Mouse (Mus musculus) embryonic stem cell, embryonic (primary cell): ENCODE data around the gene Lamc3.

Experiments
- CTCF ChIA-PET, 4 experiments: fragments of 300-600 bp in 2 of 4; fragments of 350-600 bp in 2 of 4; sonication (Branson Sonifier 250); formaldehyde crosslinking; loops; one replicate each; lab custom pipeline; 2022; ENCODE audit warnings: inconsistent platforms in 2 of 4; lab: Charles Lee
- POLR2A ChIA-PET, 4 experiments: fragments of 300-600 bp in 2 of 4; fragments of 350-600 bp in 2 of 4; sonication (Branson Sonifier 250); formaldehyde crosslinking; loops; one replicate each; lab custom pipeline; 2022; ENCODE audit warnings: antibody characterized with exemption in 4 of 4, inconsistent platforms in 1 of 4; lab: Charles Lee

Lamc3 gene

DNA sequence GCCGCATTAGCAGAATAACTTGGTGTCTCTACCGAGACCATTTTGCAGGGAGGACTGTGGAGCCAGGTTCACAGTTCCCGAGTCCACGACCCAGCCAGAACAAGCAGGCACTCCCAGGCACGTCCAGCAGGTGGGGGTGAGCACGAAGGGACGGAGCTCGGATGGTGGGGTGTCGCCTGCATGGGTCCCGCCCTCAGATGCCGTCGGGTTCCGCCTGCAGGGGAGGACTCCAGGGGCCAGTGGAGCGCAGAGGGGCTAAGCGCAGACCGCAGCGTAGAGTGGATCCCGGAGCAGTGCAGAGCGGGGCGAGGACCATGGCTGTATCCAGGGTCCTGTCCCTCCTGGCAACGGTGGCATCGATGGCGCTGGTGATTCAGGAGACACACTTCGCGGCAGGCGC, at the start of gene Lamc3:
Gene Lamc3, plus strand, starts transcription at position 262 of the 400 bp plus-strand sequence.
- CTCF ChIA-PET: interaction anchor here in 3 of 4 experiments (0.6 to 2.1 kb wide), 11 partner anchors 11 to 517 kb away, joined by 3 to 6 read pairs (median 3); no protein-coding TSS in a partner anchor
- POLR2A ChIA-PET: interaction anchor here in 2 of 4 experiments (0.6 to 1.0 kb wide), 2 partner anchors 37 to 199 kb away, joined by 3 to 5 read pairs; partner anchors contain the start of gene Abl1 (in 1 of the 2)

DNA sequence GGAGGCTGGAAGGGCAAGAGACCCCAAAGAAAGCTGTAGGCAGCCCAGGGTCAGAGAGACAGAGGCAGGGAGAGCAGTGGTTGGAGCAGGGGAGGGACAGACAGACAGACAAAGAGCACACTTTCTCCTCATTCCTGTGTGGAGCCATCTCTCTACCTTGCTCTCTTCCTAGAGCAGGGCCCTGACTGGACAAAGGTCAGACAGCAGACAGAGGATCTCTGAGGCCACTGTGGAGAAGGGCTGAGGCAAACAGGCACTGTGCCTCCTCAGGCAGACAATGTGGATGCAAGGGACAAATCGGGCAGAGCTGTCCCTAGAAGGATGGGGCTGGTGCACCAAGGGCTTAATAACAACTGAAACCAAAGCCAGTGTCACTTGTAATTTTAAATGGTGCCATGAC, 48.2 kb upstream of the Lamc3 start:
- CTCF ChIA-PET: interaction anchor here in 2 of 4 experiments (0.6 to 1.0 kb wide), 3 partner anchors 15 to 227 kb away, joined by 3 to 12 read pairs (median 3); no protein-coding TSS in a partner anchor

DNA sequence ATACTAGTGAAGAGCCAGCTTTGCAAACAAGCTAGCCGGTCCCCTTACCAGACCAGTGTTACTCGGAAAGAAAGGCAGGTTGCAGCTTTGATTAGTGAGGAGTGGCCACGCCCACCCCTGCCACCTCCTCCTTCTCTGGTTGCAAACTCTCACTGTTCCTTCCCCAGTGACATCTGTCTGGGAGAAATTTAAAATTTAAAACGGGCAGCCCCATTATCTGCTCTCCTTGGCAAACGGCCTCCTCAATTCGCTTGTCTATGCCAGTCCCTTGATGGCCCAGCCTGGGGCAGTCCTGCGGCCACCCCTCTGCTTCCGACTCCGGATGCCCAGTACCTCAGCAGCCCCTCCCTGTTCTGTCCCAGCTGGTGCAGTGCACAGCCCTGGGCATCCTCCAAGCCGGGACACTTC, 42.4 kb upstream of the Lamc3 start:
- CTCF ChIA-PET: no interaction called here
- POLR2A ChIA-PET: interaction anchor here in 1 of 4 experiments (1.2 kb wide), 1 partner anchor 12 kb away, joined by 3 read pairs; no protein-coding TSS in a partner anchor

More for the DNA sequence above, 48.2 kb upstream of the Lamc3 start:
- POLR2A ChIA-PET: no interaction called here

DNA sequence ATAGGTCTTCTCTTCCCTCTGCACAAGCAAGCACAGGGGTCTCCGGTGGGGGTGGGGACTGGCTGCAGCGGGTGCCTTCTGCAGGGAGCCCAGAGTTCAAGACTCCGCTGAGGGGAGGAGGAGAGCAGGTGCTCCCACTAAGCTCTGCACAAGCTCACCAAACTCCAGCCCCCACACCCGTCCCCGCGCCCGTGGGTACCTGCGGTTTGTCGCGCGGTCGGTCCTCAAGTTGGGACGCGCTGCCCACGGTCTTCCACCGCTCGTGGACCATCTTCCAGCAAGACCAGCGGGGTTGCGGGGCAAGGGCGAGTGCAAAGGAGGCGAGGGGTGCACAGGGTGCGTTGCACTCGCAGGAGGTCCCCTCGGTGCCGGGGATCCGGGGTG, 41.6 kb upstream of the Lamc3 start:
- CTCF ChIA-PET: interaction anchor here in 1 of 4 experiments (0.5 to 1.5 kb wide), 3 partner anchors 10 to 343 kb away, joined by 3 to 5 read pairs (median 4); no protein-coding TSS in a partner anchor
- POLR2A ChIA-PET: interaction anchor here in 1 of 4 experiments (1.2 kb wide), 1 partner anchor 13 kb away, joined by 3 read pairs; no protein-coding TSS in a partner anchor

DNA sequence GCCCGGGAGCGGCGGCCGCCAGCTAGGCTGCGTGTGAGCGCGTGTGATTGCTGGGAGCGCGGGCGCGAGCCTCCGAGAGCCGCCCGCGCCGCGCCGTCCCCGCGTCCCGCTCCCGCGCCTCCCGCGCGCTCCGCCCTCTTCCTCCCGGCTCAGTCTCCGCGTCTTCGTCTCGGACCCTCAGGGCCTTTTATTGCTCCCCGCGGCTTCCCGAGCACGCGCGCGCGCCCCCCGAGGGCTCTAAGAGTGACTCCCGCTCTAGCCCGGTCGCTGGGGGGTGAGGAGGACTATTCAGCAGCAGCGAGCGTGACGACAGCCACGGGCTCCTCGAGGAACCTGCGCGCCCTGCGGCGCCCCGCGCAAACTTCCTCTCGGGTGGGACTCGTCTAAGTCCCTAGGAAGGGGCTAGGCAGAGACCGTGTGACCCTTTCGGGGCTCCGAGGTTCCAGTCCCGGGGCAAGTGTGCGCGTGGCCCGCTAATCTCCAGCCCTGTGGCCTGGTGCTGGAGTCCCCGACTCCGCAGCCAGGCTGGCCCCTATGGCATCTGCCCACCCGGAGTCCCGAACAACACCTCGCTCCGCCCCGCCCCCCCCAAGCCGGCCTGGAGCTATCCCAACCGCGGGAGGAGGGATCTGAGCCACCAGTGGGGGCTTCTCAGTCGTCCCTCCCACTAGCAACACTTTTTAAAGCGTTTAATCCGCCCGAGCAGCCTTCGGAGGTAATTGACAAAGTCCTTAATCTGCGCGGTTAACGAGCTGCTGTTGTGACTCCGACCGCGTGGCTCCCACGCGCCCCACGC, 41.0 kb upstream of the Lamc3 start, which contains the start of gene Fibcd1:
Gene Fibcd1, minus strand, starts transcription at position 110 of the 796 bp plus-strand sequence.
- ChIA-PET POLR2A (interaction anchor here in 3 of 4 experiments (0.6 to 2.8 kb wide), 7 partner anchors 13 to 285 kb away, joined by 3 to 8 read pairs (median 3); no protein-coding TSS in a partner anchor), CTCF (interaction anchor here (0.5 to 2.6 kb wide), 14 partner anchors 9 to 344 kb away, joined by 3 to 9 read pairs (median 4); partner anchors contain the start of gene Abl1 (in 1 of the 4))

DNA sequence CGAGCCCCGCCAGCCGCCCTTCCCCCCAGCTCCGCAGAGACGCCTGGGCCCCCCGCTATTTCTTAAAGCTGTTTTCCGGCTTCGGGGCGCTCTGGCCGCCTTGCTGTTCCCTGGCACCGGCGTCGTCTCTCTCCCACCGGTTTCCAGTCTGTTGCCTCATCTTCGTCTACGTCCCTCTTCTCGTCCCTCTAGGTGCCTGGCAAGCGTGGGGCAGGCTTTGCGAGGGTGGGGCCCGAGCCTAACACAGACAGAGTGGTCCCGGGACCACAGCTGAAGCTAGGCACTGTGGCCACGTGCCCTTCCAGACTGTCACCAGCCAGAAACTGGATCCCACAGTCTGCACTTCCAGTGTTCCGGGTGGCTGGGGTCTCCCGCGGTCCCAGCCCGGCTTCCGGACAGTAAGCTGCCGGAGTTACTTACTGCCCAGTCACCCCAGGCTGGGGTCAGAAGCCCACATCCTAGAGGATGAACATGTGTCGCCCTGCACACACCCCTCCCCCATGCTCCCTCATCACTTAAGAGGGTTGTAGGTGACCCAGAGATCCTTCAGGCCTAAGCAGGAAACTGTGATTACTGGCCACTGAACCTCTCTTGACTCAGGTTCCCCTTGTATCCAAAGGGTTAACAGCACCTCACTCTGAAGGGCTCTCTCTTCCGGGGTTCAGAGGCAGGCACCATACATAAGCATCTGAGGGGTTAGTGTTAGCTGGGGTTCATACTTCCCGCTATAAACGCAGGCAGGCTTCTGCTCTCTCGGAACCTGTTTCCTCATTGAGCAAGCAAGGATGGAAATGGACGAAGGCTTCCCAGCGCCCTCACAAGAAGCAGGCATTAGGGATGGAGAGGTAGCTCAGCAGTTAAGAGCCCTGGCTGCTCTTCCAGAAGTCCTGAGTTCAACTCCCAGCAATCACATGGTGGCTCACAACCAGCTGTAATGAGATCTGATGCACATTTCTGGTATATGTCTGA, 40.1 kb upstream of the Lamc3 start:
- POLR2A ChIA-PET: interaction anchor here in 3 of 4 experiments (0.6 to 2.8 kb wide), 7 partner anchors 12 to 284 kb away, joined by 3 to 8 read pairs (median 3); no protein-coding TSS in a partner anchor
- CTCF ChIA-PET: interaction anchor here (0.6 to 2.6 kb wide), 22 partner anchors 11 to 253 kb away, joined by 3 to 13 read pairs (median 4); partner anchors contain the start of gene Abl1 (in 1 of the 4)

DNA sequence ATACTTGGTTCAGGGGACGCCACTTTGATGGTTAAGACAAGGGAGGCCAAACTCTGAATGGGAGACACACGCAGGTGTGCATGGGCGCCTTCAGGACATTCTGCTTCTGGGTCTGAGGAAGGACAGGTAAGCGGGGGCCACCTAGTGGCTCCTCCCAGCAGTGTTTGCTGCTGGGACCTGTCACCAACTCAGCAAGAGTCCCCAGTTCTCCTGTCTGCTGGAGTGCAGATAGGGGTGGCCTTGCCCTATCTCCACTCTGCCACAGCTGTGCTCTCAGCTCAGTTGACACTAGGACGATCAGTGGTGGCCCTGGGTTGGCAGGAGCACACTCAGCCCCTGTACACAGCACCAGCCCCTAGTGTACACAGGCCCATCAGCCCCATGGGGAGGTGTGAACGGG, 39.2 kb upstream of the Lamc3 start:
- POLR2A ChIA-PET: interaction anchor here (0.5 to 2.8 kb wide), 9 partner anchors 11 to 787 kb away, joined by 3 to 8 read pairs (median 3); no protein-coding TSS in a partner anchor
- CTCF ChIA-PET: interaction anchor here (0.5 to 2.6 kb wide), 19 partner anchors 10 to 301 kb away, joined by 3 to 13 read pairs (median 4); partner anchors contain the start of genes Abl1 (in 1 of the 4) and Lamc3 (in 1 of the 4)

DNA sequence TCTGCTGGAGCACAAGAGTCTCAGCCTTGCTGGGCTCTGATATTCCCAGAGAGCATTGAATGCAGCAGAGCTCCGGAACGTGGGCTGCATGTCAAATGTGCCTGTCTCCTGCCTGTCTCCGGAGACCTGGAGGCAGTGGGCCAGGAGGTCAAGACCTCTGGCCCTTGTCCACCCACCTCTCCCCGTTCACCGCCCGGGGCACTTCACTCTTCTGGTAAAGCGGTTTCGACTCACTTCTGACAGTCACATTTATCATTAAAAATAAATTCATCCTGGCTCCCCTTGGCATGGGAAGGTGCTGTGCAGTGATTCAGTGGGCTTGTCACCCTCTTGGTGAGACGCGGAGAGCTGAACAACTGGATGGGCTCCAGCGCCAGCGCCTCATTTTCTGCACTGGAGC, 37.0 kb upstream of the Lamc3 start:
- ChIA-PET POLR2A (interaction anchor here in 2 of 4 experiments (0.7 kb wide), 2 partner anchors 121 to 520 kb away, joined by 3 to 4 read pairs; no protein-coding TSS in a partner anchor), CTCF (interaction anchor here in 2 of 4 experiments (0.8 to 1.7 kb wide), 2 partner anchors 18 to 26 kb away, joined by 3 to 4 read pairs; no protein-coding TSS in a partner anchor)

DNA sequence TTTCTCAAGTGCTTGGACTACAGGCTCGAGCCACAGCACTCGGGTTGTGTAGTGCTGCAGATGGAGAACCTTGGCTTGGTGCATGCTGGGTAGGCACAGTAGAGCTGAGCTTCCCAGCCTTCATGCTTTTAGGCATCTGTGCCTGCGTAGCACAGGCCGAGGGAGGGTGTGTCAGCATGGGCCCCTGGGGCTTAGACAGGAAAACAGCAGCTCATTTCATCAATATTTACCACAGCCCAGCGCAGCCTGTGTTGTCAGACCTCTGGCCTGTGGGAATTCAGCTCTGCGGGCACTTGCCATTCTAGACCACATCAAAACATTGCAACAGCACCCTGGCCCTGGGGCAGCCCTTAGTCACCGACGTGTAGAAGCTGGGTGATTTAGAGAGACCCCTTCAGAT, 31.1 kb upstream of the Lamc3 start:
- ChIA-PET CTCF (interaction anchor here in 1 of 4 experiments (0.7 to 1.1 kb wide), 2 partner anchors 10 to 32 kb away, joined by 3 read pairs; partner anchors contain the start of gene Fibcd1), POLR2A (interaction anchor here in 1 of 4 experiments (0.6 kb wide), 1 partner anchor 15 kb away, joined by 4 read pairs; no protein-coding TSS in a partner anchor)

DNA sequence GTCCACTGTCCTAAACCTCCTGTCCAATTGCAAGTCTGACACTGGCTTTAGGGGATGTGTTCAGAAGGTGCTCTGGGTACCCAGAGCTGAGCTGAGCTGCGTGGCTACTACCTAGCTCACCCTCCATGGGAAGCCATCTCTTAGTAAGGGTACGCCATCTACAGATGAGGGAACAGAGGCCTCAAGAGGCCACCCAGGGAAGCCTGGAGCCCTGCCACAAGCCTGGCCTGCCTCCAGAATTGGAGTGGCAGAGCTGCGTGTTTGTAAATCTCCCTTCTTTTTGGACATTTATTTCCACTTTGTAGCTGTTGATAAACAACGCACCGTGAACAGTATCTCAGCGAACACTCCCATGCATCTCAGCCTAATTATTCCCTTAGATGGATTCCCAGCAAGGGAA, 29.9 kb upstream of the Lamc3 start:
- ChIA-PET CTCF (interaction anchor here in 2 of 4 experiments (1.8 to 4.0 kb wide), 2 partner anchors 11 to 34 kb away, joined by 5 to 19 read pairs; partner anchors contain the start of gene Fibcd1 (in 1 of the 2)), POLR2A (interaction anchor here in 1 of 4 experiments (1.0 kb wide), 1 partner anchor 19 kb away, joined by 3 read pairs; no protein-coding TSS in a partner anchor)

DNA sequence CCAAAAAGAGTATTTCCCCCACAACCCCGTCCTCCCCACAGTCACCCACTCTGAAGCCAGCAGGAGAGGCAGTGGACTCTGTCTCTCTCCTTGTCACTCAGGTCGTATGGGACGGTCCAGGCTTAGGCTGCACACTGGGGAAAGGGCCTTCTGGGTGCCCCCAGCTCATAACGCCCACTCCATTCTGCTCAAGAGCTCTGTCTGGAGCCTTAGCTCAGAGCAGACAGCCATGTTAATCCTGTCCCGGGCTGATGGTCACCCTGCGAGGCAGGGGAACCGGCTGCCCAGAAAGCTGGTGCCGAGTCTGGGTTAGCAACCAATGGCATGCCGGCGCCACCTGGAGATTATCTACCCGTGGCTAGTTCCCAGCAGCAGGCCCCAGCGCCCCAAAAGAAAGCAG, 28.6 kb upstream of the Lamc3 start:
- CTCF ChIA-PET: interaction anchor here in 3 of 4 experiments (0.6 to 4.0 kb wide), 17 partner anchors 9 to 1918 kb away, joined by 3 to 19 read pairs (median 4); partner anchors contain the start of gene Fibcd1 (in 1 of the 3)
- POLR2A ChIA-PET: interaction anchor here in 2 of 4 experiments (0.5 to 2.2 kb wide), 16 partner anchors 9 to 376 kb away, joined by 3 to 8 read pairs (median 4); partner anchors contain the start of genes Abl1 (in 1 of the 2), Fibcd1 (in 1 of the 2) and Qrfp (in 1 of the 2)

DNA sequence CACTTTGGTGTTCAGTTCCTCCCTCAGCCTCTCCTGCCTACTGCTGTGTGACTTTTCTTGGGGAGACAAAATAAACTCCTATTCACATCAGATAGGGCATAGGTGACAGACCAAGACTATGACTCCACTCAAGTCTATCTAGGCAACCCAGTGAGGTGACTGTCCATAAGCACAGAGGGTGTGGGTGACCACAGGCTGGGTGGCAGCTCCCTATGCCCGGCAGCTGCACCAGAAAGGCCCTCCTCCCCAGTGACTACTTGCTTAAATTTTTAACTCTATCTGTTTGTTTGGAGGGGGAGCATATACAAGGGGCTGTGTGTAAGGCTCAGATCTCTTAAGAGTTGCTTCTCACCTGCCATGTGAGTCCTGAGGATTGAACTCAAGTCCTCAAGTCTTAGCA, 24.2 kb upstream of the Lamc3 start:
- POLR2A ChIA-PET: interaction anchor here in 1 of 4 experiments (0.6 kb wide), 1 partner anchor 58 kb away, joined by 8 read pairs; no protein-coding TSS in a partner anchor
- CTCF ChIA-PET: interaction anchor here in 2 of 4 experiments (0.7 to 0.8 kb wide), 2 partner anchors 14 to 26 kb away, joined by 3 to 4 read pairs; no protein-coding TSS in a partner anchor

DNA sequence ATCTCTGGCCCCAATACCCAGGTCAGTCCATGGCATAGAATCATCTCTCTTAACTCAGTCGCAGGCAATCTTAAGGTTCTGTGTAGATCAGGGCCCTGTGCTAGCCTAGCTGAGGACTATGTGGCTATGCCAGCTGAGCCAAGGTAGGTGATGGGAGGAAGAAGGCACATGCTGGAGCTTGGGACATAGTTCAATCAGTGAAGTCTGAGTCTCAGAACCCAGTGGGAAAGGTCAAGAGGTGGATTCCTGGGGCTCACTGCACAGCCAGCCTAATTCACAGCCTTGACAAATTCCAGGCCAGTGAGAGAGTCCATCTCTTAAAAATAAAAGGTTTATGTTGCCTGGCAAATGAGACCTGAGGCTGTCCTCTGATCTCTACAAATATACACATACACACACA, 23.3 kb upstream of the Lamc3 start:
- ChIA-PET CTCF (interaction anchor here in 2 of 4 experiments (0.5 to 0.9 kb wide), 3 partner anchors 16 to 697 kb away, joined by 3 read pairs; no protein-coding TSS in a partner anchor), POLR2A (interaction anchor here in 2 of 4 experiments (0.6 to 0.7 kb wide), 2 partner anchors 34 to 277 kb away, joined by 3 read pairs; no protein-coding TSS in a partner anchor)

DNA sequence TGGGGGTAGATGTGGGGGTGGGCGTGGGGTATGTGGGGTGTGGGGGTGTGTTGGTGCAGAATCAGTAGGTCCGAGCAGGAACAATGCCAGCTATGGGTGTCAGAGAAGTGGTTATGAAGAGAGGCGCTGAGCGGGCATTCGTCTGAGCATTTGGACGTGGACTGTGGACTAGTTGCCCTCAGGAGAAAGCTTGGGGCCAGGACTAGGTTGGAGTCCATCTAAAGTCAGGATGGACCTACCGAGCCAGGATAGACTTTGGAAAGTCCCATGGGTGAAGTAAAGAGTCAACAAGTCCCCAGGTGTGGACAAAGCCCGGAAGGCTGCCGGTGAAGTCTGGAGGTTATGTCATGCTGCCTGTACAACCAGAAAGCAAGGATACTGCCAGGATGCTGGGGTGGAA, 22.2 kb upstream of the Lamc3 start:
- ChIA-PET POLR2A (interaction anchor here in 2 of 4 experiments (0.7 to 1.7 kb wide), 2 partner anchors 16 to 314 kb away, joined by 4 read pairs; no protein-coding TSS in a partner anchor), CTCF (no interaction called here)

DNA sequence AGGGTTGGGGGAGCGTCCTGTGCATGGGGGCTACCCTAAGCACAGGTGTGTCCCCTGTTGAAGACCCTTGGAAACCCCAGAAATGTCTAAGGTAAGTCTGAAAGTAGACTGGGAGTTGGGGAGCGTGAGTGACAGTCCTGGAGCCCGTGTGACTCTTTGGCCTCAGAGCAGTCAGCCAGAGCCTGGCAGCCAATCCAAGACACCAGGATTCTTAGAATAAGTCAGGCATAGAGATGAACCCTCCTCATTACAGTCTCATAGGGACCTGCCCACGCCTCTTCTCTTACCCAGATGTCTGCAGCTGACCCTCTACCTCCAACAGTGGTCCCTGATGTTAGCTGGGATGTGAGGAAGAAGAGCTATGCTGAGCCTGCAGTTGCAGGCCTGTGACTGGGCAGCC, 21.8 kb upstream of the Lamc3 start:
- ChIA-PET POLR2A (interaction anchor here in 3 of 4 experiments (0.5 to 1.7 kb wide), 4 partner anchors 16 to 314 kb away, joined by 3 to 5 read pairs (median 4); no protein-coding TSS in a partner anchor), CTCF (interaction anchor here in 2 of 4 experiments (0.6 kb wide), 2 partner anchors 44 to 505 kb away, joined by 3 to 4 read pairs; no protein-coding TSS in a partner anchor)

DNA sequence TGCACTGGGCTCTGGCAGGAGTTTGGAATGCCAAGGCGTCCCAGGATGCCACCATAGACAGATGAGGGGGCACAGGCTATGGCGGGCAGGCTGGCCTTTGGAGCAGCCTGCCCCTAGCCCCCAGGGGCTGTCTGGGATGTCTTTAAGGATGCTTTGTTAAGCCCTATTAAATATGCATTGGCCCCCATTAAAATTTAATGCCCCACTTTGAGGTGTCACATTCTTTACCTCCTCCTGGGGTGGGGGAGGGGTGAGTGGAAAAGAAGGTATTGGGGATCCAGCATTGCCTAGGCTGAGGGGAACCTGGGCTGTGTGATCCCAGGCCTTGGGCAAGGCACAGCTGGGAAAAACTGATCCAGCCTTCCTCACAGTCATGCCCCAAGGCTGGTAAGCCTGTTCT, 21.3 kb upstream of the Lamc3 start:
- CTCF ChIA-PET: interaction anchor here in 2 of 4 experiments (0.6 kb wide), 2 partner anchors 44 to 504 kb away, joined by 3 to 4 read pairs; no protein-coding TSS in a partner anchor
- POLR2A ChIA-PET: interaction anchor here in 3 of 4 experiments (0.5 to 1.7 kb wide), 3 partner anchors 15 to 49 kb away, joined by 3 to 5 read pairs (median 4); no protein-coding TSS in a partner anchor
